ENCODE assay signal across 10 mouse cellular contexts in the genomic region with DNA sequence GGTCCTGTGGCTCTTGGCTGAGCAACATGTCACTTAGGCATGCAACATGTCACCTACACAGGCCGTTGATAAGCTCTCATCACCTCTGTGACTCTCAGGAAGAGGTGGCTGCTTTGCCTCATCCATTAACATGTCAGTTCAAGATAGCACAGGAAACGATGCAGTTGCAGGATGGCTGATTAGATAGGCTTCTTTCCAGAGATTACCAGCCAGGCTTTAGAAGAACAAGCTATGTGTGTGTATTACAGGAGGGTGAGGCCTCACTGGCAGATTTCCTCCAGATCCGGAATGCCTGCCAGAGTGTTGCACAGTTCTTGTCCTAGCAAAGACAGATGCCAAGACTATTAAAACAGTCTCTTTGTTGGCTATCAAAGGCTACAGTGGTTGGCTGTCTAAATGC.
DNase-seq lines count a peak whose midpoint lies in the region; ATAC-seq lines count a peak whose summit lies in the region.
"Had no signal": no experiment of that assay in that cellular context is flagged by ENCODE, and none has a peak within 500 bp of the region (broad histone marks: within the 10 kb centered on the region; RNA-seq: fewer than 3 reads in every experiment).

No protein-coding gene starts in this region.

- no peak overlapping the region for H3K4me2 ChIP-seq in kidney, embryonic 16.5 days (replicated peaks; ENCODE audit: low read depth, low read length)
- H3K4me2 ChIP-seq: forebrain, embryonic 13.5 days; midbrain, embryonic 15.5 days had no signal

- H3K9ac ChIP-seq in kidney, embryonic 16.5 days (replicated peaks; ENCODE audit: low read length) = no peak overlapping the region
- H3K9ac ChIP-seq: forebrain, embryonic 13.5 days; midbrain, embryonic 15.5 days had no signal

- 41% methylated on average over 3 of the region's 3 CpGs for WGBS in kidney, embryonic 16.5 days

- H3K27me3 ChIP-seq in kidney, embryonic 16.5 days (ENCODE audit: insufficient read depth, low read length) = no peaks in the 10 kb centered on the region
- H3K27me3 ChIP-seq: forebrain, embryonic 13.5 days; midbrain, embryonic 15.5 days had no signal

- H3K4me3 ChIP-seq in kidney, embryonic 16.5 days (ENCODE audit: low read length) = no peak overlapping the region
- H3K4me3 ChIP-seq: forebrain, embryonic 13.5 days; midbrain, embryonic 15.5 days had no signal

- no peaks in the 10 kb centered on the region for H3K4me1 ChIP-seq in kidney, embryonic 16.5 days (ENCODE audit: insufficient read depth, low read length)
- H3K4me1 ChIP-seq: forebrain, embryonic 13.5 days; midbrain, embryonic 15.5 days had no signal

- ATAC-seq in kidney, embryonic 16.5 days (ENCODE audit: low FRiP score, low TSS enrichment) = no peak
- ATAC-seq: forebrain, embryonic 13.5 days; midbrain, embryonic 15.5 days had no signal

- H3K36me3 ChIP-seq in kidney, embryonic 16.5 days (ENCODE audit: insufficient read depth, low read length) = no peaks in the 10 kb centered on the region
- H3K36me3 ChIP-seq: midbrain, embryonic 15.5 days had no signal

- H3K9me3 ChIP-seq in kidney, embryonic 16.5 days (ENCODE audit: low read length) = no peaks in the 10 kb centered on the region
- H3K9me3 ChIP-seq: forebrain, embryonic 13.5 days; midbrain, embryonic 15.5 days had no signal

- peak; percentile 31 for DNase-seq in kidney, adult 11 months
- peak; percentile 29 to 30 for DNase-seq in heart, adult 18-20 months
- peak; percentile 4 to 26 for DNase-seq in kidney, adult 8-10 months
- peak; percentile 68 for DNase-seq in lung, postnatal 25 days (ENCODE audit: low spot score)
- DNase-seq in liver = no peak
- DNase-seq in frontal cortex, postnatal 36 days (ENCODE audit: low spot score in 2 of 2) = no peak
- DNase-seq in thymus, adult 18-20 months = no peak

- no peak overlapping the region for H3K27ac ChIP-seq in kidney, embryonic 16.5 days (ENCODE audit: low read length)
- H3K27ac ChIP-seq: forebrain, embryonic 13.5 days; midbrain, embryonic 15.5 days had no signal

Comparison
In these comparisons a context has a peak if more than half of its experiments do, and no peak if none do; other contexts are left out.
1. DNase-seq: peak in kidney, adult 11 months (single experiment), heart, adult 18-20 months (2 of 2), kidney, adult 8-10 months (2 of 2) and lung, postnatal 25 days (single experiment); none in liver (single experiment), frontal cortex, postnatal 36 days (0 of 2) and thymus, adult 18-20 months (0 of 2).